Mouse (Mus musculus): ENCODE measurements at regions not wholly inside any gene's neighbourhood (a gene's known extent, or its start where the extent isn't known, plus 50 kb on each side); places are given as distances from the start of the nearest gene placed in this dataset.

GRCm38 (mm10) chrX:12447962-12448361, 139.6 kb upstream of the Atp6ap2 start:
- Histone ChIP-seq H3K27me3 (replicated peaks) (no peaks in the 10 kb centered on the region), H3K27ac (replicated peaks) (no peak overlapping the region), H3K9me3 (replicated peaks) (no peaks in the 10 kb centered on the region), H3K36me3 (no peaks in the 10 kb centered on the region), H3K4me1 (no peaks in the 10 kb centered on the region), H3K4me3 (replicated peaks) (no peak overlapping the region), H3K4me2 (no peak overlapping the region), H3K9ac (replicated peaks) (no peak overlapping the region)
- ATAC-seq (ENCODE audit: low FRiP score): no peak

GRCm38 (mm10) chrX:12449688-12450087, 137.9 kb upstream of the Atp6ap2 start:
- H3K4me1 ChIP-seq: no peaks in the 10 kb centered on the region
- no peaks in the 10 kb centered on the region for H3K27me3 ChIP-seq (replicated peaks)
- H3K9me3 ChIP-seq (replicated peaks): no peaks in the 10 kb centered on the region
- H3K9ac ChIP-seq (replicated peaks): no peak overlapping the region
- no peak overlapping the region for H3K27ac ChIP-seq (replicated peaks)
- no peak overlapping the region for H3K4me2 ChIP-seq
- 82% methylated on average over 3 of the region's 3 CpGs for WGBS
- H3K36me3 ChIP-seq: no peaks in the 10 kb centered on the region
- ATAC-seq (ENCODE audit: low FRiP score): no peak
- H3K4me3 ChIP-seq (replicated peaks): no peak overlapping the region

DNA sequence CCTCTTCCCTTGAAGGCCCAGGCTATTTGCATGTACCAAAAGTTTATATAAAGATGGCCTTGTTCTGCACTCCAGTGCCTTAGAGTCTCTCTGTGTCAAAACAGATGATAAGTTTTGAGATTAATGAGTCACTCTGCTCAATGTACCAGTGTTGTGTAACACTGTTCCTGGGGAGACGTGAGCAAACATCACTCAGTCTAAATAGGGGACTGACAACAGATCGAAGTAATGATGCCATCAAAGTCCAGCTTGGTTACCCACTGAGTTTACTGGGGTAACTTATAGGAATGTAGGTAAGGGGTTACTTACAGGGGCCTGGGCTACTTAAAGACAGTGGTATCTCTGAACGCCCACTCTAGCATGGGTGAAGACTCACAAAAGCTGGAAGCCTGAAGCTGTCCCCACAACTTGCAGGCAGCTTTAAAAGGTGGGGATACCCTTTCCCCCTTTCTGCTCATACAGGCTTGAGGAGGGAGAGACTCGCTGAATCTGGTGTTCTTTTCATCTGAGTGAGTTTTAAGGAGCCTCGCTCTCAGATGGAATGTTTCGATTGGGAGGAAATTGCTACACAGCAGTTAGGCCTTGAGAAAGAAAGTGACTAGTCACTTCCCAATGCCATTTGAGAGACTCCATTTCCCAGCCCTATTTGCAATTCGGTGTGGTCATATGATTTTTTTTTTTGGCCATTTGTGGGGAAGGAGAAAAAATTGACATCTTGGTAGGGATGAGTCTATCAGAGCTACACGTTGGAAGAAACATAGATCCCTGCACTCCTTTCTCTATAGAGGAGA, 134.4 kb upstream of the Atp6ap2 start:
- Histone ChIP-seq H3K27me3 (replicated peaks) (no peaks in the 10 kb centered on the region), H3K4me2 (no peak overlapping the region), H3K9ac (replicated peaks) (no peak overlapping the region), H3K4me1 (no peaks in the 10 kb centered on the region), H3K4me3 (replicated peaks) (no peak overlapping the region), H3K9me3 (replicated peaks) (no peaks in the 10 kb centered on the region), H3K27ac (replicated peaks) (no peak overlapping the region), H3K36me3 (no peaks in the 10 kb centered on the region)
- ATAC-seq (ENCODE audit: low FRiP score): no peak
- 87% methylated on average over 8 of the region's 8 CpGs for WGBS

DNA sequence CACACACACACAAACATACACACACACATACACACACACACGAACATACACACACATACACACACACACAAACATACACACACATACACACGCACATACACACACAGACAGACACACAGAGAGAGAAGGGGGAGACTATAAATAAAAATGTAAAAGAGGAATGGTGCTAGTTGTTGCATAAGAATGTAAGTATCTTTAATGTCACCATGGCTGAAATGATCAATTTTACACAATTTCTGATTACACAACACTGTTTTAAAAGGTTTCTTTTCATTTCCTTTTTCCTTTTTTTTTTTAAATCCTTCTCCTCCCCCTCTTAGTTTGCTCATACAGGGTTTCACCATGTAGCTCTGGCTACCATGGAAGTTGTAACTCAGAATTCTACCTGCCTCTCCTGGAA, 125.9 kb upstream of the Atp6ap2 start:
- ATAC-seq (ENCODE audit: low FRiP score): no peak
- H3K9ac ChIP-seq (replicated peaks): no peak overlapping the region
- peaks cover 3% of the 10 kb centered on the region; the same call in 1 of the 2 replicates for H3K4me1 ChIP-seq
- no peaks in the 10 kb centered on the region for H3K9me3 ChIP-seq (replicated peaks)
- H3K4me2 ChIP-seq: no peak overlapping the region
- WGBS: 93% methylated on average over 2 of the region's 2 CpGs
- H3K27me3 ChIP-seq (replicated peaks): no peaks in the 10 kb centered on the region
- H3K4me3 ChIP-seq (replicated peaks): no peak overlapping the region
- H3K27ac ChIP-seq (replicated peaks): no peak overlapping the region
- no peaks in the 10 kb centered on the region for H3K36me3 ChIP-seq

GRCm38 (mm10) chrX:12462936-12463647, 124.5 kb upstream of the Atp6ap2 start:
- no peak for ATAC-seq (ENCODE audit: low FRiP score)
- Histone ChIP-seq H3K4me1 (peaks cover 13% of the 10 kb centered on the region; the same call in 1 of the 2 replicates), H3K9me3 (replicated peaks) (no peaks in the 10 kb centered on the region), H3K9ac (replicated peaks) (no peak overlapping the region), H3K4me3 (replicated peaks) (no peak overlapping the region), H3K27me3 (replicated peaks) (no peaks in the 10 kb centered on the region), H3K4me2 (no peak overlapping the region), H3K27ac (replicated peaks) (no peak overlapping the region), H3K36me3 (no peaks in the 10 kb centered on the region)
- 52% methylated on average over 11 of the region's 11 CpGs for WGBS

DNA sequence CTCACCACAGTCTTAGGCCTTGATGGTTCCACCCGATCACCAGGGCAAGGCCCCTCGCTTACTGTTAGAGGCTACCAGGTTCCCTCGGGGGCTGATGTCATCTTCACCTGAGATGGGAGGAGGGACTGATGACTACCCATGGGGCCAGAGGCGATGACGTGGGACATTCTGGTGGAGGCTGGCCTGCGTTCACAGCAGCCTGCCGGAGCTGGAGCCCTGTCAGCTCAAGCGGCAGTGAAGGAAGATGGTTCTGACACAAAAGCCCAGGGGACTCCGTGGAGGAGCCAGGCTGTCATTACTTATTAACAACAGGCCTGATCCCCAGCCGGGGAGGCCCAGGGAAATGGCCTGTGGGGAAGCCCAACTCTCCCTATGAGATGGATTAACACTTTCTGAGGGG, 121.3 kb upstream of the Atp6ap2 start:
- ATAC-seq (ENCODE audit: low FRiP score): no peak
- Histone ChIP-seq H3K27me3 (replicated peaks) (no peaks in the 10 kb centered on the region), H3K4me1 (peaks cover 13% of the 10 kb centered on the region; the same call in 1 of the 2 replicates), H3K4me3 (replicated peaks) (no peak overlapping the region), H3K9ac (replicated peaks) (no peak overlapping the region), H3K4me2 (no peak overlapping the region), H3K27ac (replicated peaks) (no peak overlapping the region), H3K36me3 (no peaks in the 10 kb centered on the region), H3K9me3 (replicated peaks) (no peaks in the 10 kb centered on the region)
- WGBS: 38% methylated on average over 10 of the region's 10 CpGs

GRCm38 (mm10) chrX:12466897-12467296, 120.7 kb upstream of the Atp6ap2 start:
- H3K4me3 ChIP-seq (replicated peaks): no peak overlapping the region
- H3K4me2 ChIP-seq: no peak overlapping the region
- no peaks in the 10 kb centered on the region for H3K9me3 ChIP-seq (replicated peaks)
- H3K27me3 ChIP-seq (replicated peaks): no peaks in the 10 kb centered on the region
- no peak for ATAC-seq (ENCODE audit: low FRiP score)
- no peaks in the 10 kb centered on the region for H3K36me3 ChIP-seq
- H3K27ac ChIP-seq (replicated peaks): no peak overlapping the region
- H3K9ac ChIP-seq (replicated peaks): no peak overlapping the region
- H3K4me1 ChIP-seq: peaks cover 13% of the 10 kb centered on the region; the same call in 1 of the 2 replicates
- WGBS: 24% methylated on average over 6 of the region's 6 CpGs

DNA sequence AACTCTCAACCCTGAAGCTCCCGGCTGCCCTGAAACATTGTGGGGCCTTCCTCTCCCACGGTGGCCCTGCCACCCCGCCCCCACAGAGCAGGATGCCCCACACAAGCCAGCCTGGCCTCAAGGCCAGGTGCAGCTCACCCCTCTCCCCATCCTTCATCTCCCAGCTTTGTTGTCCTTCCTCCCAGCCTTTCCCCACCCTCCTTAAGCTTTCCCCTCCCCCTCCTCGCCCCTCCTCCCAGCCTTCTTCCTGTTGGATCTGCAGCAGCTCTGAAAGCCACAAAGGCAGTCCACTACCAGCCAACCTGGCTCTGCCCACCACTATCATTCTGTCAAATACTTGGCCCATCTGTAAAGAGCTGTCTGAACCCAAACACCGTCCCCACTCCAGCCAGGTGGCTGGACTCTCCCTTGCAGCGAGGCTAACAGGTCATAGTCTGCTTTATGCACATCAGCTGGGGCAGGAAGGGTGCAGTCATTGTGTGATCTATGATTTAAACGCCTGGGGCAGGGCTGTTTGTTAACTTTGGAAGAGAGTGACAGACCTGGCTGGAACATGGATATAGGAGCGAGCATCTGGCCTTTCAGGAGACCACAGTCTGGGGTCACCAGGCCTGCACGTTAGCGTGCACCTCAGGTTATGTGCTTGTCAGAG, 119.9 kb upstream of the Atp6ap2 start:
- H3K27me3 ChIP-seq (replicated peaks): no peaks in the 10 kb centered on the region
- H3K9ac ChIP-seq (replicated peaks): no peak overlapping the region
- 34% methylated on average over 10 of the region's 10 CpGs for whole genome bisulfite sequencing
- no peak for ATAC-seq (ENCODE audit: low FRiP score)
- no peak overlapping the region for H3K27ac ChIP-seq (replicated peaks)
- no peak overlapping the region for H3K4me2 ChIP-seq
- H3K4me3 ChIP-seq (replicated peaks): no peak overlapping the region
- peaks cover 13% of the 10 kb centered on the region; the same call in 1 of the 2 replicates for H3K4me1 ChIP-seq
- H3K36me3 ChIP-seq: no peaks in the 10 kb centered on the region
- no peaks in the 10 kb centered on the region for H3K9me3 ChIP-seq (replicated peaks)

- H3K27ac ChIP-seq (replicated peaks): no peak overlapping the region
- no peak for ATAC-seq (ENCODE audit: low FRiP score)
- H3K9me3 ChIP-seq (replicated peaks): no peaks in the 10 kb centered on the region
- no peak overlapping the region for H3K4me2 ChIP-seq
- 0 out of 2 replicates have a peak, but pooled peaks cover 5% of the 10 kb centered on the region for H3K4me1 ChIP-seq
- H3K27me3 ChIP-seq (replicated peaks): no peaks in the 10 kb centered on the region
- 66% methylated on average over 5 of the region's 5 CpGs for WGBS
- no peak overlapping the region for H3K4me3 ChIP-seq (replicated peaks)
- no peak overlapping the region for H3K9ac ChIP-seq (replicated peaks)
- H3K36me3 ChIP-seq: no peaks in the 10 kb centered on the region
These were observed 115.3 kb upstream of the Atp6ap2 start for GRCm38 (mm10) chrX:12472296-12472695.

GRCm38 (mm10) chrX:12479207-12479606, 108.4 kb upstream of the Atp6ap2 start:
- WGBS: 82% methylated on average over 6 of the region's 6 CpGs
- no peak for ATAC-seq (ENCODE audit: low FRiP score)
- H3K4me3 ChIP-seq (replicated peaks): no peak overlapping the region
- no peaks in the 10 kb centered on the region for H3K27me3 ChIP-seq (replicated peaks)
- H3K9ac ChIP-seq (replicated peaks): no peak overlapping the region
- H3K27ac ChIP-seq (replicated peaks): no peak overlapping the region
- H3K4me1 ChIP-seq: no peaks in the 10 kb centered on the region
- H3K36me3 ChIP-seq: no peaks in the 10 kb centered on the region
- no peak overlapping the region for H3K4me2 ChIP-seq
- H3K9me3 ChIP-seq (replicated peaks): no peaks in the 10 kb centered on the region

- H3K4me2 ChIP-seq: no peak overlapping the region
- 81% methylated on average over 7 of the region's 7 CpGs for WGBS
- no peaks in the 10 kb centered on the region for H3K36me3 ChIP-seq
- H3K9me3 ChIP-seq (replicated peaks): no peaks in the 10 kb centered on the region
- no peak for ATAC-seq (ENCODE audit: low FRiP score)
- no peak overlapping the region for H3K27ac ChIP-seq (replicated peaks)
- no peak overlapping the region for H3K9ac ChIP-seq (replicated peaks)
- 0 out of 2 replicates have a peak, but pooled peaks cover 7% of the 10 kb centered on the region for H3K4me1 ChIP-seq
- no peak overlapping the region for H3K4me3 ChIP-seq (replicated peaks)
- H3K27me3 ChIP-seq (replicated peaks): no peaks in the 10 kb centered on the region
These were observed 96.6 kb upstream of the Atp6ap2 start for GRCm38 (mm10) chrX:12490957-12491356.

Data from neural tube, embryonic 15.5 days (tissue).